Mouse (Mus musculus) embryonic fibroblast, embryonic 13.5 days (primary cell): ENCODE measurements around the gene Smyd3.

Source experiments
- CTCF ChIP-seq: IDR thresholded peaks from 2 replicates; pipeline ENCODE4 v1.5.1; 2011; ENCODE audit warnings: mild to moderate bottlenecking, control low read depth, low read length, moderate library complexity, borderline replicate concordance; ENCODE audit not compliant: insufficient read depth
- POLR2A ChIP-seq: IDR thresholded peaks from 2 replicates; pipeline ENCODE4 v1.6.1; 2011; ENCODE audit warnings: low read depth, mild to moderate bottlenecking, control low read depth, low read length, moderate library complexity

DNA sequence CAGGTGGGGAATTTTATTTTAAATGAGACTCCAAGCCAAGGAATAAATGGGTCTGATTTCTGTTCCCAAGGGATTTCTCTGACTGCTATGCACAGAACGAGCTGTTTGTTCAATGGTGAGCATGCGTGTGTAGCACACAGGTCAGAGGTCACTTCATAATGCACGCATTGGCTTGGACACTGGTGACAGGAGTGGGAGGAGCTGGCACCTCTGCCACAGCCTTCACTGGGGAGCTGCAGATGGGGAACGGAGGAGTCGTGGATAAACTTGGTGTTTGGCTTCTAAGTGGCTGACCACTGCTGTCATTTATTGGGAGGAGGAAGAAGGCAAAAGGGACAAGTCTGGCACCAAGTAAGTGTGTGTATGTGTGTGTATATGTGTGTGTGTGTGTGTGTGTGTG lies 421.5 kb downstream of the Smyd3 start:
- TF ChIP-seq POLR2A = no peak
- TF ChIP-seq CTCF = no peak
